Mouse (Mus musculus) liver, embryonic 14.5 days (tissue): ENCODE measurements around the gene Adar.

Source experiments
- CTCF ChIP-seq: IDR thresholded peaks from 2 replicates; pipeline ENCODE4 v1.5.1; 2016; ENCODE audit warnings: antibody characterized with exemption, low read depth, control low read depth
- EP300 ChIP-seq: IDR thresholded peaks from 2 replicates; pipeline ENCODE4 v1.6.1; 2016; ENCODE audit warnings: antibody characterized with exemption, low read depth

DNA sequence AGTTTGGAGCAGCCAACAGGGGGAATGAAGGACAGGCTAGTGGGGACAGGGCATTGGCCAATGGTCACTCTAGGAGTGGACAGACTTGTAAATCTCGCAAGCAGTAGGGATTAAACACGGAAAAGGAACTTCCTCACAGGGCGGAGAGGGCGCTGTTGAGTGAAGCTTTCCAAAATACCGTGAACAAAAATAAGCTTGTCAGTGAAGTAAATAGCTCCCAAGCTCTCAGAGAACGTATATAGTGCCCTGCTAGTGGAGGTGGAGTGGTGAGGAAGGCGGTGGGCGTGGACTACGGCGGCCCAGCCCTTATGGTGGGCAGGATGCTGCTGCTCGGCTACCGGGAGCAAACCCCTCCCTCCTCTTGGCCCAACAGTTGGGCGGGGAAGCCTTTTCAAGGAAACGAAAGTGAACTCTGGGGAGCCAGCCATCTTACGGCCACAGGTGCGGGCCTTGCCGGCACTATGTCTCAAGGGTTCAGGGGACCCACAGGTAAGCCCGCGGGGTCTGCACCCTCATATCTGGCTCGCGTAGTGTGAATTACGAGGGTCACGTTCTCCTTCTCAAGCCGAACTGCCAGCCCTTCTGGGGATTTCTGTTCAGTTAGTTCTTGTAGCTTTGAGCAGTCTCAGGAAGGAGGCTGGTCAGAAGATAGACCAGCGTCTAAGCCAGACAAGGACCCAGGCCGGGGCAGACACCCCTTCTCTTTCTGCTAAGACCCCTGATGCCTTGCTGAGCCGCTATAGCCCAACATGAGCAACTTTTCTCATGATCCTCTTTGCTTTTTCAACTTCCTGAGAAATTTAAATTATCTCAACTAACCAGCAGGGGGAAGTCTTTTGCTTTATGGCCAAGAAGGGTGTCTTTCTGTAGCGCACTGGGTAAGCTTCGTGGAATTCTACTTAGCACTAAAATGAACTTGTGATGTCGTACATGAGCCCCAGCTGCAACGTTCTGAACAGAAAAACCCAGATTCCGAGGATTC is 15.8 kb downstream of the Adar start:
- TF ChIP-seq CTCF (peak; percentile 65), EP300 (no peak)
